Mouse (Mus musculus) frontal cortex, postnatal 14 days (tissue): ENCODE data around the gene Tmem200c.
A peak's percentile ranks its signal among the peaks of the same experiment; 100 is the strongest.

ENCODE experiments used
- DNase-seq, 2 experiments: peaks; one replicate each; pipeline ENCODE4 v3.0.0; 2022; ENCODE audit warnings: low spot score in 2 of 2

Gene Tmem200c

GRCm38 (mm10) chr17:68826323-68826722 is at the start of gene Tmem200c:
TSS of gene Tmem200c (plus strand) at chr17:68826623.
- DNase-seq: no peak

GRCm38 (mm10) chr17:68793741-68794140 is 32.7 kb upstream of the Tmem200c start:
- DNase-seq: no peak

GRCm38 (mm10) chr17:68836655-68837012 is 10.2 kb downstream of the Tmem200c start:
- DNase-seq: no peak

- peak; percentile 30 to 55 for DNase-seq
These were observed 10.8 kb downstream of the Tmem200c start for GRCm38 (mm10) chr17:68837013-68837858.

- peak in 1 of 2 experiments; percentile 32 for DNase-seq
These were observed 11.4 kb downstream of the Tmem200c start for GRCm38 (mm10) chr17:68837859-68838194.

- no peak for DNase-seq
These were observed 13.6 kb downstream of the Tmem200c start for GRCm38 (mm10) chr17:68839888-68840571.

- no peak for DNase-seq
These were observed 14.1 kb downstream of the Tmem200c start for GRCm38 (mm10) chr17:68840572-68840939.

- DNase-seq: peak; percentile 13 to 47
These were observed 14.9 kb downstream of the Tmem200c start for GRCm38 (mm10) chr17:68841097-68841891.

GRCm38 (mm10) chr17:68841892-68842252 is 15.4 kb downstream of the Tmem200c start:
- DNase-seq: no peak

- peak in 1 of 2 experiments; percentile 25 for DNase-seq
These were observed 19.5 kb downstream of the Tmem200c start for GRCm38 (mm10) chr17:68845931-68846330.

- no peak for DNase-seq
These were observed 22.3 kb downstream of the Tmem200c start for GRCm38 (mm10) chr17:68848739-68849138.

GRCm38 (mm10) chr17:68852171-68852966 is 25.9 kb downstream of the Tmem200c start:
- no peak for DNase-seq

GRCm38 (mm10) chr17:68864175-68864574 is 37.8 kb downstream of the Tmem200c start:
- no peak for DNase-seq

GRCm38 (mm10) chr17:68868439-68868838 is 42.0 kb downstream of the Tmem200c start:
- DNase-seq: no peak

GRCm38 (mm10) chr17:68874021-68874420 is 47.6 kb downstream of the Tmem200c start:
- no peak for DNase-seq

- DNase-seq: no peak
These were observed 48.8 kb downstream of the Tmem200c start for GRCm38 (mm10) chr17:68875251-68875650.

GRCm38 (mm10) chr17:68875917-68876495 is 49.6 kb downstream of the Tmem200c start:
- DNase-seq: no peak

- peak; percentile 5 to 30 for DNase-seq
These were observed 55.5 kb downstream of the Tmem200c start for GRCm38 (mm10) chr17:68881725-68882524.

- no peak for DNase-seq
These were observed 57.2 kb downstream of the Tmem200c start for GRCm38 (mm10) chr17:68883474-68884083.

- DNase-seq: no peak
These were observed 64.2 kb downstream of the Tmem200c start for GRCm38 (mm10) chr17:68890672-68891071.
